Mouse (Mus musculus) CD4-positive helper T cell, adult 2 months (primary cell): ENCODE measurements at regions not wholly inside any gene's neighbourhood (a gene's known extent, or its start where the extent isn't known, plus 50 kb on each side); places are given as distances from the start of the nearest gene placed in this dataset.

Experiments used
- DNase-seq: peaks from one replicate; pipeline ENCODE4 v3.0.0-alpha.2; 2012; ENCODE audit warnings: low read depth, missing footprints, low spot score

DNA sequence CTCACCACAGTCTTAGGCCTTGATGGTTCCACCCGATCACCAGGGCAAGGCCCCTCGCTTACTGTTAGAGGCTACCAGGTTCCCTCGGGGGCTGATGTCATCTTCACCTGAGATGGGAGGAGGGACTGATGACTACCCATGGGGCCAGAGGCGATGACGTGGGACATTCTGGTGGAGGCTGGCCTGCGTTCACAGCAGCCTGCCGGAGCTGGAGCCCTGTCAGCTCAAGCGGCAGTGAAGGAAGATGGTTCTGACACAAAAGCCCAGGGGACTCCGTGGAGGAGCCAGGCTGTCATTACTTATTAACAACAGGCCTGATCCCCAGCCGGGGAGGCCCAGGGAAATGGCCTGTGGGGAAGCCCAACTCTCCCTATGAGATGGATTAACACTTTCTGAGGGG, 121.3 kb upstream of the Atp6ap2 start:
- DNase-seq = no peak

DNA sequence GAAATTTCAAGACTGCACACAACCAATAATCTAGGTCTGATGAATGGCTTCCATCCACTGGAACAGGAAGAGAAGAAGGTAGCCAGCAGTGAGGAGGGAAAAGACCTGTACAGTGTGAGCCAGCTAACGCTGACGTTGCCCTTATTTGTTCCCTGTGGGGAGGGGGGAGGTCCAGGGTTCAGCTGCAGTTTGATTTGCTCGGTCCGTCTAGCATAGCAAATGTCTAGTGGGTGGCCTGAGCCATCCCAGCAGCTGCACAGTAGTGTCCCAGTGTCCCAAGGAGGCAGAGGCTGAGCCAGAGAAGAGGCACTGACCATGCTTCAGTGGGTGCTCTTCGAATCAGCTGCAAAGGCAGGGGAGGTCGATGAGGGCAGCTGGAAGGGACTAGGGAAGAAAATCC, 120.7 kb upstream of the Atp6ap2 start:
- no peak for DNase-seq

GRCm38 (mm10) chrX:12467528-12468179, 119.9 kb upstream of the Atp6ap2 start:
- no peak for DNase-seq

DNA sequence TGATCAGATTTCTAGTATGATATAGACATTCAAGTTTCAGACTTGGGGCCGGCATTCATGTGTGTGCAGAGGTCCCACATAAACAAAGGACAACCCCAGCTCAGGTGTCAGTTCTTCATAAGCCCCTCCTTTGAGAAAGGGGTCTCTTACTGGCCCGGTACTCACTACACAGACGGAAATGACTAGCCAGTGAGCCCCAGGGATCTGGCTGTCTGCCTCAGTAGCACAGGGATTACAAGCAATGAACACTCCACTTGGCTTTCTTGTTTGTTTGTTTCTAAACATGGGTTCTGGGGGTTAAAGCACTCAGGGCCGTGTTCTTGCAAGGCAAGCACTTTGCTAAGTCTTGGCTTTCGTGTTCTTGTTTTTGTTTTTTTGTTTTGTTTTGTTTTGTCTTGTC, 115.3 kb upstream of the Atp6ap2 start:
- DNase-seq = no peak

DNA sequence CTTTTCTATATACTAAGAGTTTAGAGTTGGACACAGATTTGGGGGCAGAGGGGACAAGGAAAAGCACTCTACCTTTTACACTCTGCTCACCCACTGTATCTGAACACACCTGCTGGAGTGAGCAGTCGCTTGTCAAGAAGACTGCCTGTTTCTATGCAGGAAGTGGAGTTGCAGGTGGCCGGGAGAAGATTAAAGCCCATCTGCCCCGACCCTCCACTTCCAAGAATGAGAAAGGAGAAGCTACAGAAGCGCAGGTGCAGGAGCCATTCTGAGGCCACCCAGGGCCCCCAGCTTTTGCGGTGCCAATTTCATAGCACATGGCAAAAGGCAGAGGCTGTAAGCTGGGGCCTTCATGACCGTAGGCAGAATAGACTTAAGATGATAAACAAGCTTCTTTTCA, 108.4 kb upstream of the Atp6ap2 start:
- no peak for DNase-seq

DNA sequence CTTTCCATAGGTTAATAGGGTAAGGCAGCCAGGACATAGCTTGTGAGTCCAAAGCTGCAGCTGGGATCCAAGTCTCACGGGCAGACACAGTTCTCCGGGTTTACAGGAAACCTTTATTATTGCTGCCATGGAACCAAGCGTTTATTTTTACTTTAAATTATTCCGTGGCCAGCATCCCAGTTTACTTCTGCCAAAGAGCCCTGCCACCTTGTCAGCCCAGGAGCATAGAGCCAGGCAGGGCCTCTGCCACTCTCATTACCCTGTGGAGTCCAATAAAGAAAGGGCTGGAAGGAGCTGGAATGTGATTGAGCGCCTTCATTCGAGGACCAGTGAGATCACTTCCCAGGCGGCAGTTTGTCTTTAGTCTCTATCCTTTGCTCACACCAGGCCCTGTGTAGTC, 96.6 kb upstream of the Atp6ap2 start:
- DNase-seq = no peak

- DNase-seq = no peak
These were observed 94.4 kb upstream of the Atp6ap2 start for GRCm38 (mm10) chrX:12493216-12493615.

DNA sequence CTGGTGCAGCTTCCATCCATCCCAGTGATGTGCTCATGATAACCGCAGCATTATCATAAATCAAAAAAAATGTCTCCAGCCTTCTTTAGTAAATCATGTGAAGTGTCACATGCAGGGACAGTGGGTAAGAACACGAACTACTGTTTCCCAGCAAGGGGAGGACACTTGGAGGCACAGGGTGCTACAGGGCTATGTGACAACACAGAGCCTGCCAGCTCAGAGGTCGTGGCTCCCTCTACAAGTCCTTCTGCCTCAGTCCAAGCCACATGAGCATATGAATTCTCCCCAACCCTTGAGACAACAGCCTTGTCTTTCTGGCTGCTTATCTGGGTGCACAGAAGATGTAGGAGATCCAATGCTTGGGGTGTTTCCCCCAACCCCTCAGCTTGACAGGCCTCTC, 93.7 kb upstream of the Atp6ap2 start:
- DNase-seq = no peak

DNA sequence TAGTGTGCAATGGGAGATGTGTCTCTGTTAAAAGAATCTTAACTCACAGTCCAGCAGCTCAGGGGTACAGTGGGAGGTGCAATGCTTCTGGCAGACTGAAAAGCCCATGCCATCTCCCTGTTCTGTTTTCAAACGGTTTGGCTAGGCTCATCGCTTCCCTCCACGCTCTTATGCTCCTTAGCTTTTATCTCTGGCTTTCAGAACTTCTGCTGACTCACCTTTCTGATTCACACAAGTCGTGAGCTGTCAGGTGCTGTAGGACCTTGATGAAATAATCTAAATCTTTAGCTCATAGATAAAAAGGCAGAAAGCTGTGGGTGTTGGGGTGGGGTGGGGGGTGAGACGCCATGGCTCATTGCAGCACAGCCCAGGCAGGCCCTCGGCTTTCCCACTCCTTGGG, 93.1 kb upstream of the Atp6ap2 start:
- DNase-seq = no peak

- DNase-seq = no peak
These were observed 87.0 kb upstream of the Atp6ap2 start for GRCm38 (mm10) chrX:12500601-12501000.

- no peak for DNase-seq
These were observed 85.2 kb upstream of the Atp6ap2 start for GRCm38 (mm10) chrX:12502364-12502763.

DNA sequence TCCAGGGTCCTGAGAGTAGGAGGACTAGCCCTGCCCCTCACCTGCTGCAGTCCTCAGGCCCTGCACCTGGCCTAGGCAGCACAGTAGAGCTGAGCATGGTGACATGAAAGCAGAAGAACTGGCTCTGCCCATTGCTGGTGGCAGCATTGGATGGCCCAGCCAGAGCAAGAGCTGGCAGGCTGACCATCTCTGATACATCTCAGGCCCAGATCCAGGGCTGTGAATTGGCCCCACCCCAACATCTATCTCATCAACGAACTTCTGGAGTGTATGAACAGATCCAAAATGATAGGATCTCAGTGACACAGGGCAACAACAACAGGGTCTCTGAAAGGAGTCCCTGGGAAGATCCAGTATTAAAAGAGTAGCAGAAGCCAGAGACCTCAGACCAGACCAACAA, 84.0 kb upstream of the Atp6ap2 start:
- DNase-seq = no peak

GRCm38 (mm10) chrX:12511119-12511518, 76.5 kb upstream of the Atp6ap2 start:
- DNase-seq = peak; percentile 8

DNA sequence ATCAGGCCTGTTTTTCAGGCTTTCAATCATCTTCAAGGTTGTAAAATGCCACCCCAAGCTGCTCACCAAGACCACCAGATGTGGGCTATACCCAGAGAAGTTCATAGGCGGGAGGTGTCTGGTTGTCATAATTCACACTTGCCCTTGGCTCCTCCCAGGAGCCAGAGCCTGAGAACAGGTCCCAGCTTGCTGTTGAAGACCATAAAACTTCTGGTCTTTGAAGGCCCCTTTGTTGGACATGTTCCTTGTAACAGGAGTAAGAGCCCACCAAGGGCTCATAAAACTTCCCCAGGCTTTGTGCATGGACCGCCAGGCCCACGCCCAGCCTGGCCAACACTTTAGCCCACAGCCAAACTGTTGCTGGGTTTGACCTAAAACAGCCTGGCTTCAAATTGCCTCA, 62.6 kb upstream of the Atp6ap2 start:
- no peak for DNase-seq

GRCm38 (mm10) chrX:12530406-12531311, 56.9 kb upstream of the Atp6ap2 start:
- DNase-seq = no peak
